Mouse (Mus musculus): ENCODE measurements at regions not wholly inside any gene's neighbourhood (a gene's known extent, or its start where the extent isn't known, plus 50 kb on each side); places are given as distances from the start of the nearest gene placed in this dataset.

DNA sequence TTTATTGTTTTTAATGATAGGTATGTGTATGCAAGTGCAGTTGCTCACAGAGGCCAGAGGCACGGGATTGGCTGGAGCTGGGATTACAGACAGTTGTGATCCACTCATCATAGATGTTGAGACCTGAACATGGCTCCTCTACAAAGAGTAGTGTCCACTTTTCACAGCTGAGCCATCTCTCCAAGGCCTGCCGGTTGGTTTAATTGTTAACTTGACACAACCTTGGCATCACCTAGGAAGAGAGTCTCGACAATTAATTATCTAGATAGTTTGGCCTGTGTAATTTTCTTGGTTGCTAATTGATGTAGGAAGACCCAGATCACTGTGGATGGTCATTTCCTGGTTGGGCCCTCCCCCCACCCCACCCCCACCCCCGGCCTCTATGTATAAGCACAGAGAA lies 111.1 kb upstream of the Kit start:
- in situ Hi-C loops (cut with MboI; ENCODE audit: low pct_unique_long_range_greater_than_20kb), result no loop called here
- CTCF ChIA-PET, result no interaction called here
- no peak for ATAC-seq
- no peaks in the 10 kb centered on the region for H3K27me3 ChIP-seq
- POLR2A ChIA-PET, result no interaction called here
- DNase-seq (ENCODE audit: low read depth, low spot score), result no peak
- TF ChIP-seq CTCF (IDR thresholded peaks at IDR 0.05), result no peak

DNA sequence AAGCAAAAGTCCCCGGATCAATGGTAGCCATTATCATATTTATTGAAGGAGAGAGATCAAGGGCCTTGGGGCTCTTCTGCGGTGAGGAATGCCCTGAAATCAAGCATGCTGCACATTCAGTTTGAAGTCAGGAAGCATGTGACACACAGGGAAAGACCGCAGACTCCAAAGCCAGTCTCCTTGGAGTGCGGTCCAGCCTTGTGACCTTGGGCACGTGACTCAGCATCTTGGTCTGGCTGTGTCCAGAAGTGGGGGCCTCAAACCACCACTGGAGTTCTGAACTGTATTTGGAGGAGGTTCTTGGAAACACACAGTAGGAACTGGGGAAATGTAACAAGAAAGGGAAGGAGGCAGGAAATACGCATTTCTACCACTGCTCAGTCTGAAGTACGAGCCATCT lies 109.0 kb upstream of the Kit start:
- in situ Hi-C loops (cut with MboI; ENCODE audit: low pct_unique_long_range_greater_than_20kb), result no loop called here
- no peaks in the 10 kb centered on the region for H3K27me3 ChIP-seq
- no peak for ATAC-seq
- ChIA-PET POLR2A (no interaction called here), CTCF (no interaction called here)
- TF ChIP-seq CTCF (IDR thresholded peaks at IDR 0.05), result no peak
- no peak for DNase-seq (ENCODE audit: low read depth, low spot score)

DNA sequence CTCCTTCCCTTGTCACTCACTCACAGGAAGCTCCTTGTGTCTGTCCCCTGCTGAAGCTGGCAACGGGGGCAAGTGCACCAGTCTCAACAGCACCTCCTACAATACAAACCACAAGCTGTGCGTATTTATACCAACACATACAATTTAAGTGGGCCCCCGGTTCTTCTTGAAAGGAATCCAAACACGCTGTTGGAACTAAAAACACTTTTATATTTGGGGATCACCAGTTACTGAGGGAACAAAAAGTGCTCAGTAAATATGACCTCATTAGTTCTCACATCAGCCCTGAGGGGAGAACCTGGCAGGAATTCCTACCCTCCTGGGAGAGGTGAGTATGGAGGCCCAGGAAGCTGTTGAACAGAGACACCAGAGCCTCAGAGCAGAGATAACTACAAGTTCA lies 107.8 kb upstream of the Kit start:
- POLR2A ChIA-PET, result interaction anchor here (0.6 kb wide), 1 partner anchor 448 kb away, joined by 3 read pairs; no protein-coding TSS in a partner anchor
- no peak for TF ChIP-seq CTCF (IDR thresholded peaks at IDR 0.05)
- in situ Hi-C loops (cut with MboI; ENCODE audit: low pct_unique_long_range_greater_than_20kb), result no loop called here
- no peaks in the 10 kb centered on the region for H3K27me3 ChIP-seq
- DNase-seq (ENCODE audit: low read depth, low spot score) (no peak), ATAC-seq (no peak)
- CTCF ChIA-PET, result no interaction called here

DNA sequence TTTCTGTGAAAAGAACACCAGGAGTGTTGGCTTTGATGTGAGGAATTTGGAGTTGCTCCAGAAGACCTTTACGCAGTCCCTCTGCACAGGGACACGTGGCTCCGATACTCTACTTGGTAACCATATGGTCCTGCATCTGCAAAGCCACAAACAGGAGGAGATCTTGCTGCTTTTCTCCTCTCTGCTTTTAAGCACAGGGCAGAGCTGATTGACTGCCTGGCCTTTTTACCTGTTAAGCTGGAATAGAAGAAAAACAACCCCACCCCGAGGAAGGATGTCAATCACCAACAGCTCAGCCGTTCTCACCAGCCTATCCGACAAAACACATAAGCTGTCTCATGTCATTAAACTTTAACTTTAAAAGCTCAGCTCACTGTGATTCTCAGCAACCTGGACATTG lies 106.8 kb upstream of the Kit start:
- ChIA-PET POLR2A (no interaction called here), CTCF (no interaction called here)
- H3K27me3 ChIP-seq, result no peaks in the 10 kb centered on the region
- ATAC-seq (no peak), DNase-seq (ENCODE audit: low read depth, low spot score) (no peak)
- no peak for TF ChIP-seq CTCF (IDR thresholded peaks at IDR 0.05)
- in situ Hi-C loops (cut with MboI; ENCODE audit: low pct_unique_long_range_greater_than_20kb), result no loop called here

GRCm38 (mm10) chr5:75471010-75471409 lies 103.7 kb upstream of the Kit start:
- DNase-seq (ENCODE audit: low read depth, low spot score) (no peak), ATAC-seq (no peak)
- no peak for TF ChIP-seq CTCF (IDR thresholded peaks at IDR 0.05)
- POLR2A ChIA-PET, result no interaction called here
- H3K27me3 ChIP-seq, result no peaks in the 10 kb centered on the region
- in situ Hi-C loops (cut with MboI; ENCODE audit: low pct_unique_long_range_greater_than_20kb), result no loop called here
- CTCF ChIA-PET, result no interaction called here

- no peaks in the 10 kb centered on the region for H3K27me3 ChIP-seq
- in situ Hi-C loops (cut with MboI; ENCODE audit: low pct_unique_long_range_greater_than_20kb), result no loop called here
- TF ChIP-seq CTCF (IDR thresholded peaks at IDR 0.05), result no peak
- ATAC-seq (no peak), DNase-seq (ENCODE audit: low read depth, low spot score) (no peak)
- ChIA-PET POLR2A (no interaction called here), CTCF (no interaction called here)
These were observed 102.2 kb upstream of the Kit start for GRCm38 (mm10) chr5:75472484-75472883.

DNA sequence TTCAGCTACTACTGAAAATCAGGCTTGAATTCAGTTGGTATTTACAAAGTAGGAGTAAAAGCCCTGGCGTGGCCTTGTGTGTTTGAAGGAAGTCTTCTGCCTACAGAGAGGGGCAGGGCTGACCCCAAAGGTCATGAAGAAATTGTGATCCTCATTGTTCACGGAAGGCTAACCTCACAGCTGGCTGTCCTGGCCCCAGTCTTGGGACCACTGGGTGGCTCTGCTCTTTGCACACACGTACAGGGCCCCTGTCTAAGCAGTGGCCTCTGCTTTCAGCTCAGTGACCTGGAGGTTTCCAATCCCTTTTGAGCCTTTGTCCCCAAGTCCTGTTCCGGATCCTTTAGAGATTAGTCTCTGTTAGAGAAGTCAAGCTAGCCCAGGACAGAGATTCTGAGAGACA lies 99.3 kb upstream of the Kit start:
- peaks cover under 1% of the 10 kb centered on the region for H3K27me3 ChIP-seq
- in situ Hi-C loops (cut with MboI; ENCODE audit: low pct_unique_long_range_greater_than_20kb), result no loop called here
- DNase-seq (ENCODE audit: low read depth, low spot score) (no peak), ATAC-seq (no peak)
- ChIA-PET CTCF (no interaction called here), POLR2A (no interaction called here)
- TF ChIP-seq CTCF (IDR thresholded peaks at IDR 0.05), result no peak

DNA sequence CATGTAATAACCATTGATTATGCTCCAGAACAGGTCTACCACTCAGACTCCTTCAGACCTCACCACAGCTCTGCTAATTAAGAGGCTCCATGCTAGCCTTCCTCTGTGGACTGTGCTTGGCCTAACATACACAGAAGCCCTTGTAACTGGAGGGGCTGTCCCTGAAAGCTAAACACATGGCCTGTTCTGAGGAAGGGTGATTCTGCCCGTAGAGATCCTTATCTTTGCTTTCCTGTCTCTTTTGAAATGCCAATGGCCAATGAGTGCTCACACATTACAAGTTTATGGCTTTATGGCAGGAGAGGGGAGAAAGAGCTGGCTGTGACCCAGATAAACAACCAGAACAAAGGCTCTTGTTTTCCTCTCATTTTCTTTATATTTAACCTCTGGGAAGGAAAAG lies 96.2 kb upstream of the Kit start:
- in situ Hi-C loops (cut with MboI; ENCODE audit: low pct_unique_long_range_greater_than_20kb), result no loop called here
- ChIA-PET CTCF (no interaction called here), POLR2A (no interaction called here)
- ATAC-seq (no peak), DNase-seq (ENCODE audit: low read depth, low spot score) (no peak)
- TF ChIP-seq CTCF (IDR thresholded peaks at IDR 0.05), result no peak
- peaks cover 5% of the 10 kb centered on the region for H3K27me3 ChIP-seq

DNA sequence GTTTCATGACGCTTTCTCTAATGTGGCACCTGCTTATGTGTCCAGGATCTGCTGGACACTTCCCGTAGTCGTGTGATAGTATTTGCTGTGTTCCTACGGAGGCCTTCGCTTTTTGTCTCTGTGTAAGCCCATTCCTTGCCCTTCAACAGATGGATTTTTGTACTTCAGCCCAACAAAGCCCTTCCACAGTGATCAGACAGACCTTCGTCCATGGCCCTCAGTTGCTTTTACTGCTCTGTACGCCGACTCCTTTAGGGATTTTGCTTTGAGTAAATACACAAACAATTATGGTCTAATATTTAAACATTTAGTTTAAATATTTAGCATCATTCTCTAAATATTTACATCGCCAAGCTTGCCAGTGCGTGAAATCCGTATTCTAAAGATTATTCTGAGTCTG lies 95.6 kb upstream of the Kit start:
- TF ChIP-seq CTCF (IDR thresholded peaks at IDR 0.05), result no peak
- H3K27me3 ChIP-seq, result peaks cover 5% of the 10 kb centered on the region
- in situ Hi-C loops (cut with MboI; ENCODE audit: low pct_unique_long_range_greater_than_20kb), result no loop called here
- no peak for ATAC-seq
- POLR2A ChIA-PET, result no interaction called here
- no peak for DNase-seq (ENCODE audit: low read depth, low spot score)
- CTCF ChIA-PET, result no interaction called here

DNA sequence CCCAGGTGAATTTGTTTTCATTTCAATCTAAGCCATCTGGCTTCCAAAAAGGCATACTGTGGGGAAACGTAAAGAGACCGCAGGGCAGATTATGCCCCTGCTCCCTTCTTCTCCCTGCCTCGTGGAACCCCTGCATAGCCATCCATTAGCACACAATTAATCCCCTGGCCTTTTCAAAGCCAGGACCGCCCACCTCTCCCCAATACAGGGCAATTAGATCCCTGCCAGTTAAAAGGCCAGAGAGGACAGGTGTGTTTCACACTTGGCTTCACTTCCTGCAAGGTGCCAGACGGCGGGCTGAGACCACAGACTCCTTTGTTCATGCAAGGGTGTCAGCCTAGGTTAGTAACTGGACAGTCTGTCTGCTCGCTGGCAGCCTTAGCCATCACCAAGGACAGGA lies 93.1 kb upstream of the Kit start:
- H3K27me3 ChIP-seq, result peaks cover 5% of the 10 kb centered on the region
- ChIA-PET POLR2A (no interaction called here), CTCF (no interaction called here)
- no peak for TF ChIP-seq CTCF (IDR thresholded peaks at IDR 0.05)
- DNase-seq (ENCODE audit: low read depth, low spot score) (no peak), ATAC-seq (no peak)
- in situ Hi-C loops (cut with MboI; ENCODE audit: low pct_unique_long_range_greater_than_20kb), result no loop called here

- ATAC-seq (no peak), DNase-seq (ENCODE audit: low read depth, low spot score) (no peak)
- H3K27me3 ChIP-seq, result peaks cover 5% of the 10 kb centered on the region
- no peak for TF ChIP-seq CTCF (IDR thresholded peaks at IDR 0.05)
- ChIA-PET POLR2A (no interaction called here), CTCF (interaction anchor here (1.4 kb wide), 1 partner anchor 9 kb away, joined by 3 read pairs; no protein-coding TSS in a partner anchor)
- in situ Hi-C loops (cut with MboI; ENCODE audit: low pct_unique_long_range_greater_than_20kb), result no loop called here
These were observed 90.4 kb upstream of the Kit start for GRCm38 (mm10) chr5:75484330-75484729.

- ATAC-seq, result no peak
- TF ChIP-seq CTCF (IDR thresholded peaks at IDR 0.05), result no peak
- CTCF ChIA-PET, result interaction anchor here (1.1 kb wide), 1 partner anchor 34 kb away, joined by 3 read pairs; no protein-coding TSS in a partner anchor
- no peaks in the 10 kb centered on the region for H3K27me3 ChIP-seq
- DNase-seq (ENCODE audit: low read depth, low spot score), result no peak
- in situ Hi-C loops (cut with MboI; ENCODE audit: low pct_unique_long_range_greater_than_20kb), result no loop called here
- POLR2A ChIA-PET, result no interaction called here
These were observed 83.9 kb upstream of the Kit start for GRCm38 (mm10) chr5:75490806-75491205.
